Mouse (Mus musculus) layer of hippocampus, adult 2 months (tissue): ENCODE measurements around the gene Zfp558. TPM values are rescaled to one million over a fixed set of nuclear protein-coding genes. Genes with fewer than 3 reads are reported as not detected.
A peak's percentile ranks its signal among the peaks of the same experiment; 100 is the strongest.
"Not testable (repeated sequence)": the region's sequence is repeated elsewhere in the genome, so short reads cannot be mapped to it uniquely, and the experiment has no call there.

Source experiments
- DNase-seq, 2 experiments: peaks; one replicate each; pipeline ENCODE4 v3.0.0; 2022; ENCODE audit warnings: low spot score in 2 of 2
- H3K27ac ChIP-seq: fragments of 200-600 bp; 2 replicates; pipeline ENCODE4 v1.8.1; 2022
- H3K4me3 ChIP-seq: fragments of 200-600 bp; 2 replicates; pipeline ENCODE4 v1.8.1; 2022; ENCODE audit warnings: mild to moderate bottlenecking
- CTCF ChIP-seq: fragments of 200-600 bp; conservative IDR thresholded peaks from 2 replicates; pipeline ENCODE4 v1.8.1; 2022; ENCODE audit warnings: antibody characterized with exemption, mild to moderate bottlenecking, moderate library complexity
- long read RNA-seq, 2 experiments: library from polyadenylated mRNA; stranded (forward); transcript quantifications; one replicate each; pipeline ENCODE4 v2.0.0; 2021; ENCODE audit warnings: borderline mapping rate in 2 of 2
- microRNA-seq, 2 experiments: library from miRNA; unstranded; fragments of <30 nt; microRNA quantifications; one replicate each; pipeline ENCODE4 v1.2.0; 2021
- total RNA-seq, 2 experiments: library from RNA; stranded (reverse); gene quantifications; 2 replicates each; pipeline ENCODE4 v1.2.3; 2021

Zfp558 gene
- total RNA-seq: 1 to 10 TPM; 2.1 to 2.9 TPM
- long read RNA-seq, experiment 1, partial matches to known transcripts: 0 of 2 reads
- long read RNA-seq, experiment 1, other reads (novel, unspliced or antisense): 2 of 2 reads
- long read RNA-seq, experiment 2, partial matches to known transcripts: 0 of 2 reads
- long read RNA-seq, experiment 2, other reads (novel, unspliced or antisense): 2 of 2 reads

DNA sequence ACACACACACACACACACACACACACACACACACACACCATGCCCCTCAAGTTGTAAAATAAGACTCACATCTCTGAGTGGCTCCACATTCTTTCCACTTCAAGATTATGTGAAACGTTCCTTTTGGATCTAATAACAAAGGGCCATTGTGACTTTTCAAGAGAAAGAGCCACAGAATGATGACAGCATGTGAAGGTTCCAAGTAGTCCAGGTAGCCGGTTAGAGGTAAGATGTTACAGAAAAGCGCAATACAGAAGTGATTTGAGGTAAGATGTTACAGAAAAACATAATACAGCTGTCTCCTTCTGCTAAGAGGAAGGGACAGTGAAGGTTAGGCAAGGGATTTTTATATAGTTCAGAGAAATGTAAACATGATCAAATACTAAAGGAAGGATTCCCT lies at the start of gene Zfp558, which contains the start of gene Mbd3l1:
TSS of gene Zfp558 (minus strand) at position 101 of the 400 bp plus-strand sequence.
TSS of gene Mbd3l1 (plus strand) at position 192 of the 400 bp plus-strand sequence.
- no peak for DNase-seq
- TF ChIP-seq CTCF: no peak
- Histone ChIP-seq H3K27ac (no peak within 1 kb of the TSS), H3K4me3 (no peak within 1 kb of the TSS)

GRCm38 (mm10) chr9:18508098-18508497 lies 30.0 kb upstream of the Zfp558 start:
- Histone ChIP-seq H3K4me3 (no peak overlapping the region), H3K27ac (no peak overlapping the region)
- peak in 1 of 2 experiments; percentile 11 for DNase-seq
- TF ChIP-seq CTCF: peak; percentile 76

GRCm38 (mm10) chr9:18473324-18474128 lies 4.5 kb downstream of the Zfp558 start:
- peak; percentile 61 to 69 for DNase-seq
- peak overlapping the region; percentile 72 for H3K4me3 ChIP-seq
- peak; percentile 47 for TF ChIP-seq CTCF
- H3K27ac ChIP-seq: peak overlapping the region; percentile 73

DNA sequence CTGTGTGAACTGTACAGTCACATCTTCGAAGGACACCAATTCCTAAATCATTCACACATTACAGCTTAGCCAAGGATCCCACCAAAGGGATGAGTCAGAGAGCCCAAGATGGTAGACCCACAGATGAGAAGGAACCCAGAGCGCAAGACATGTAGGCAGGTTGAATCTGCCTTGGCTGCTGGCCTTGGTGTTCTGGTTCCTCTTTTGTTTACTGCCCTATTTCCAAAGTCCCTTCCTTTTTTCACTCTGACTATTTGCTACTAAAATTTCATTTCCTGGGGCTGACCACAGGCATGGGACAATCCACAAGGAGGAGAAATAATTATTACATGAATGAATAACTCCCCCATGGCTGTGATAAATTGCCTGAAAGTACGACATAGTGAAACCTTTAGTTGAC lies 10.1 kb downstream of the Zfp558 start:
- H3K4me3 ChIP-seq: no peak overlapping the region

DNA sequence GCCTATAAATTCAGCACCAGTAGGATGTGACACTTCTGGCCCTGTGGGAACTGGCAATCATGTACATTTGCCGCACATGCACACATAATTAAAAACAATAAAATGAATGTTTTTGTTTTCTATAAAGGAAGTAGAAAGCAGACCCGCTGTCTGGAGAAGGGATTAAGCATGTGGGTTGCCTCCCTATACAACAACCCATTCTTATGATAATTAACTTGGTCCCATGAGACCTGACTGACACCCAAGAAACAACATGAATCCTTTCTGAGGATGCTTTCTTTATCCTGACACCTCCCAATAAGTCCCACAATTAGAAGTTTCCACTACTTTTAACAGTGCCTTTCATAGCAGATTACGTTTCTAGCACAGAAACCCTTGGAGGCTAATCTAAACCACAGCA lies 10.7 kb downstream of the Zfp558 start:
- no peak for DNase-seq
- TF ChIP-seq CTCF: no peak
- Histone ChIP-seq H3K4me3 (no peak overlapping the region), H3K27ac (no peak overlapping the region)

More for the DNA sequence above, 10.1 kb downstream of the Zfp558 start:
- no peak overlapping the region for H3K27ac ChIP-seq
- no peak for TF ChIP-seq CTCF
- no peak for DNase-seq

GRCm38 (mm10) chr9:18456520-18456919 lies 21.5 kb downstream of the Zfp558 start:
- no peak for TF ChIP-seq CTCF
- H3K27ac ChIP-seq: no peak overlapping the region
- no peak for DNase-seq
- no peak overlapping the region for H3K4me3 ChIP-seq

- Histone ChIP-seq H3K27ac (no peak overlapping the region), H3K4me3 (no peak overlapping the region)
- no peak for TF ChIP-seq CTCF
- peak; percentile 16 to 17 for DNase-seq
Measured at GRCm38 (mm10) chr9:18431687-18432086, 46.4 kb downstream of the Zfp558 start.

DNA sequence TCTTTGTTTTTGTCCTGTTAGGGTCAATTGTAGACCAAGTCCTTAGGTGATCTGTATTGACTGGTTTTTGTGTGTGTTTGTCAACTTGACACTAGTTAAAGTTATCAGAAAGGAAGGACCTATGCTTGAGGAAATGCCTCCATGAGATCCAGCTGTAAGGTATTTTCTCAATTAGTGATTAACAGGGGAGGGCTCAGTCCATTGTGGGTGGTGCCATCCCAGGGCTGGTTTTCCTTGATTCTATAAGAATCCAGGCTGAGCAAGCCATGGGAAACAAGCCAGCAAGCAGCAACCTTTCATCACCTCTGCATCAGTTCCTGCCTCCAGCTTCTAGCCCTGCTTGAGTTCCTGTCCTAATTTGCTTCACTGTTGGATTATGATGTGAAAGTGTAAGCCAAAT lies 47.7 kb downstream of the Zfp558 start, which contains the start of gene Mbd3l2:
TSS of gene Mbd3l2 (plus strand) at position 301 of the 400 bp plus-strand sequence.
- TF ChIP-seq CTCF: no peak
- DNase-seq: no peak
- H3K27ac ChIP-seq: no peak within 1 kb of the TSS
- no peak within 1 kb of the TSS for H3K4me3 ChIP-seq

GRCm38 (mm10) chr9:18412371-18412770 lies 65.7 kb downstream of the Zfp558 start:
- not testable (repeated sequence) for DNase-seq, H3K27ac ChIP-seq, H3K4me3 ChIP-seq

Small RNA genes lying within 50 kb of the gene (microRNA-seq; reads per million reads assigned to microRNA genes)
- 0 reads per million in 2 experiments for gene Gm22854

Other genes starting within 250 kb of the Zfp558 start
- gene Chordc1, start 186.1 kb downstream of the Zfp558 start, total RNA-seq: 100 to 1,000 TPM; 104 to 109 TPM
- 1 to 10 TPM in 1 of 2 experiments, under 1 TPM in 1; 0.49 to 1.6 TPM for gene Naalad2, start 75.3 kb downstream of the Zfp558 start, total RNA-seq
- not detected for gene Ubtfl1, start 73.8 kb downstream of the Zfp558 start, total RNA-seq
- not detected for gene Mbd3l2, start 47.6 kb downstream of the Zfp558 start, total RNA-seq
- gene Mbd3l1, start 91 bp upstream of the Zfp558 start, total RNA-seq: not detected
- gene Muc16, start 196.3 kb upstream of the Zfp558 start, total RNA-seq: not detected